Mouse (Mus musculus) left cerebral cortex, adult 11 months (tissue): Measurements from ENCODE around the gene Mak.

Experiments used
- DNase-seq: peaks from one replicate; pipeline ENCODE4 v3.0.0; 2022; ENCODE audit warnings: low spot score

The Mak gene

GRCm38 (mm10) chr13:41079421-41079780, at the start of gene Mak:
TSS of gene Mak (minus strand) at chr13:41079706.
- DNase-seq: peak; percentile 59

DNA sequence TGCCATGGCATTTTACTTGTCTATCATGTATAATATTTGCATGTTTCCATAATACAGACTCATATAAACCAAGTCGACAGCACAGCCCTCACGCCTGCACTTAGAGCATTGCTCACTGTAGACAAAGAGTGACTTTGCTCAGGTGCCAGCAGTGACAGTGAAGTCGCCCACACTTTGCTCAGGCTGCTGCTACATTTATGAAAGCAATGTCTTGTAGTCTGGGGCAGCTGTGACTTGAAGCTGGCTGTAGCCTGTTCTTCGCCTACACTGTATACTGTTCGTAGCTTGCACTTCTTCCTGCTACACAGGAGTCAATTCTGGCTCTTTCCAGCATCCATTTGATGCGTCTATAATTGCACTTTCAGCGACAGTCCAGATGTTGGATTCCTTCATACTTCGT, 49.6 kb upstream of the Mak start:
- peak; percentile 11 for DNase-seq

- DNase-seq: no peak
These were observed 48.8 kb upstream of the Mak start for GRCm38 (mm10) chr13:41128326-41128725.

- no peak for DNase-seq
These were observed 44.2 kb upstream of the Mak start for GRCm38 (mm10) chr13:41123666-41124225.

DNA sequence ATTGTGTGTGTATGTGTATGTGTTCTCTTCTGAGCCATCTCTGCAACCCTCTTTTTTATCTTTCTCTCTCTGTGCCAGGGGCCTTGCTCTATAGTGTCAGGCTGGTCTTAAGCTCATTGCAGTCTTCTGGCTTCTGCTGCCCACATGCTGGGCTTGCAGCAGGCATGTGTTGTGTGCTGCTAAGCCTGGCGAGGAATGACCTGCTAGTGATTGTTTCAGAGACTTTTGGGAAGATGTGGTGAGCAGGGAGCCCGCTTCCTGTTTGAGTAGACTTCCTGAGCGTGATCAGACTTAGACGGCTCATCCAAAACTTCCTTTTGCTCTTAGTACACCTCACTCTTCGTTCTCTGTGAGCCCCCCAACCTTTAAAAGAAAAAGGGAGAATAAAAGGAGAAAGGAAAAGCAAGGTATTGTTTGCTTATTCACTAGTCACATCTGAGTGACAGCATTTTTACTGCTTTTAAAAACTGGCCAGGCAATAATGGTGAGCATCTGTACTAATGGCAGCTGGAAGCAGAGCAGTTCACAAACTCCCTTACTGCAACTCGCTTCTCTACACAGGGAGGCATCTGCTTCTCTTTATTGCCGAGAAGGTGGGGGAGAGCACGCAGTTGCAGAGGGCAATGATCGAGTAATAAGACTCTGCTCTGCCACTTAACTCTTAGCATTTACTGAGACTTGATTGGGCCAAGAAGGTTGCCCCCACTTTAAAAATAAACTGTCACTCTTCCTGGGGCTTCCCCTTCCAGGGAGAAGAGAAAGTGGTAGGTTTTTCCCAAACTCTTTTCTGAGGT, 39.8 kb upstream of the Mak start:
- DNase-seq: no peak

- DNase-seq: no peak
These were observed 34.4 kb upstream of the Mak start, which contains the start of gene Sycp2l for GRCm38 (mm10) chr13:41113940-41114339. TSS of gene Sycp2l (plus strand) at chr13:41114307.

- no peak for DNase-seq
These were observed 31.4 kb upstream of the Mak start, which contains the start of gene Gcm2 for GRCm38 (mm10) chr13:41110935-41111334. TSS of gene Gcm2 (minus strand) at chr13:41111035.

GRCm38 (mm10) chr13:41105541-41105940, 26.0 kb upstream of the Mak start:
- no peak for DNase-seq

GRCm38 (mm10) chr13:41103841-41104525, 24.5 kb upstream of the Mak start:
- no peak for DNase-seq

DNA sequence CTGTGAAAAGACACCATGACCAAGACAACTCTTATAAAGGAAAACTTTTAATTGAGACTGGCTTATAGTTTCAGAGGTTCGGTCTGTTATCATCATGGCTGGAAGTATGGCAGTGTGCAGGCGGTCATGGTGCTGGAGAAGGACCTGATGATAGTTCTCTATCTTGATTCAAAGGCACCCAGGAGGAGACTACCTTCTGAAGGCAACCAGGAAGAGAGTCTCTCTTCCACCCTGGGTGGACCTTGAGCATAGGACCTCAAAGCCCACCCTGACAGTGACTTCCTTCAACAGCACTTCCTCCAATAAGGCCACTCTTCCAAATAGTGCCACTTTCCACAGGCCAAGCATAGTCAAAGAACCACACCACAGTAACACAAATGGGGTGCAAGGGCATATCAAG, 20.5 kb upstream of the Mak start:
- DNase-seq: no peak

- no peak for DNase-seq
These were observed 18.8 kb upstream of the Mak start for GRCm38 (mm10) chr13:41098325-41098724.

DNA sequence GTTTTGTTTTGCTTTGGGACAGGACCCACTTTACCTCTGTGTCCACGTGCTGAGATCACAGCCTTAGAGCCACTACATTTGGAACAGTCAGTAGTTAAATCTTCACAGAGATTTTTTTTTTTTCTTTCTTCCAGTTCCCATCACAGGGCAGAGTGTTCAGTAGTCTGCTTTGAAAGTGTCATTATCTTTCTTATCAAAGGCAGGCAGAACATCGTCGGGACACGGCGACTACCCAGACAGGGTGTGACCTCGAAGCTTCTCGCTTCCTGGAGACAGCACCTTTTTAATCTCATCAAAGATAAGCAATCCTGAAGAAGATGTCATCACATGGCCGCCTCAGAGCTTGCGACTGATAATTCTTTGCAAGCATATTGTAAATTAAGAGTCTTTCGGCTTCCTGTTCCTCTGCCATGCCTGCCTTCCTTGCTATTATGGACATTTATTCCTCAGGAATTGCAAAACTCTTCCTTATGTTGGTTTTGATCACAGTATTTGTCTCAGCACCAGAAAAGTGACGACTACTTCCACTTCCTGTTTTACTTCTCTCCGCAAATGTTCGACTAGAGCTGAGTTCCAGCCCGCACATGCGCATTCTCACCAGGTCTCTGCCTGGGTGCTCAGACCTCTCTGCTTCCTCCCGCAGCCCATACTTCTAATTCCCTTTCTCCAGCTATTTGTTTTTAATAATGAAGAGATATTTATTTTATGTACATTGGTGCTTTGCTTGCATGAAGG, 18.0 kb upstream of the Mak start:
- DNase-seq: no peak

GRCm38 (mm10) chr13:41094160-41094559, 14.7 kb upstream of the Mak start:
- no peak for DNase-seq

- no peak for DNase-seq
These were observed 11.8 kb upstream of the Mak start for GRCm38 (mm10) chr13:41091271-41091670.

GRCm38 (mm10) chr13:41088746-41089145, 9.2 kb upstream of the Mak start:
- DNase-seq: no peak

- no peak for DNase-seq
These were observed 5.6 kb upstream of the Mak start for GRCm38 (mm10) chr13:41085140-41085539.

DNA sequence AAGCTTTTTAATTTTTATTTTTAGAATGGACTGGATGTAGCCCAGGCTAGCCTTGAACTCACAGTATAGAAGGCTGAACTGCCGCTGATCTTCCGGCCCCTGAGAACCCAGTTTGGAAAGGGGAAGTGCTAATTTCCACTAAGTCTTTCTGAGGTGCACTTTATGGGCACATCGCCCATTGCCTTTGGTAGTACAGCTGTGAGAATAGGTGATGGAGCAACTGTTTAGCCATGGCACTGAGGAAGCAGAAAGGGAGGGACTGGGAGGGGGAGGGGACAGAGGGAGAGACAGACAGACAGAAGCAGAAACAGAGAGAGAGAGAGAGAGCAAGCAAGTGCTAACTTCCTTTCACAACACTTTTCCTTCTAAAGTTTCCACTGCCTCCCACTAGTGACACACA, 5.0 kb upstream of the Mak start:
- no peak for DNase-seq

GRCm38 (mm10) chr13:41080700-41081099, 1.2 kb upstream of the Mak start:
- no peak for DNase-seq

DNA sequence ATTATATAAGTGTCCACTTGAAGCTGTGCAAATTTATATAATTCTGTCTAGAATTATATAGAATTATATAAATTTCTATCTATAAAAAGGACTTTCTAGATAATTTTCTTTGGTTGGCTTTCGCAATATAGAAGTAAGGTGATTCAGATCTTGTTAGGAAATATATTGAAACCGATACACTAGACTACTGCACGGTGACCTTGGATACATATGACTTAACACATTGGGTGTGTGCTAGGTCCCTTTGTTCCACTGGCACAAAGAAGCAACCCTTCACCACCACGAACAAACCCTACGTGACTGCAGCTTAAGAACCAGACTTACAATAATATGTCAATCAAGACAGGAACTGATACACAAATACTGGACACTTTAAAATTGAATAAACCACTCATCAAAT, 353 bp upstream of the Mak start:
- DNase-seq: no peak

DNA sequence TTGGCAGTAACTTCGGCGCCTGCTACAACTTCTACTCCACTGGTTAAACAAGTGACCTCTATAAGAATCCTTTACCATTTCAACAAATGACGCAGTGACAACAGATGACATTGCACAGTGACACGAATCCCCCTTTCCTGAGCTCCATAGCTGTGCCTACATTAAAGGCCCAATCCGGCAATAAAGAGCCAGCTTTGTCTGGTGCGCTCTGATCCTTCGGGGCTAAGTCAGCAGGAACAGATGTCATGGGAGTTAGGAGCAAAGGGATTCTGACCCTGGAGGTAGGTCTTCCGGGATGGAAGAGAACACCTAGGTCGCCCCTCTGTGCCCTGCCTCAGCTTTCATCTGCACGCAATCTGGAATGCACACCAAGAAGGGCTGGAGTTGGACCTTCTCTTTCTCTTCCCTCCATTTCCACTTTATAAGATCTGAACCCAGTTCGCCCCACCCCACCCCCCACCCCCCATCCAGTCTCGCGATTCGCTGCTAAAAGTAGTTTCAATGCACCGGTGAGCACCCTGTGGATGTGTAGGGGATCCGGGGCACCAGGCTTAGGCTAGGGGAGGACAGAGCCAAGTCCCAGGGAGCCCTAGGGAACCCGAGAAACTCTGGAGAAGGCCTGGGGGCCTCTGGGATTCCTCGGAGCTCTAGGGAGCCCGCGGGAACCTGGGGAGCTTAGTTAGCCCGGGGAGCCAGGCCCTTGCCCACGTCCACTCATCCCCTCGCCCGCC, 651 bp downstream of the Mak start:
- DNase-seq: no peak

- no peak for DNase-seq
These were observed 1.6 kb downstream of the Mak start for GRCm38 (mm10) chr13:41077921-41078320.

DNA sequence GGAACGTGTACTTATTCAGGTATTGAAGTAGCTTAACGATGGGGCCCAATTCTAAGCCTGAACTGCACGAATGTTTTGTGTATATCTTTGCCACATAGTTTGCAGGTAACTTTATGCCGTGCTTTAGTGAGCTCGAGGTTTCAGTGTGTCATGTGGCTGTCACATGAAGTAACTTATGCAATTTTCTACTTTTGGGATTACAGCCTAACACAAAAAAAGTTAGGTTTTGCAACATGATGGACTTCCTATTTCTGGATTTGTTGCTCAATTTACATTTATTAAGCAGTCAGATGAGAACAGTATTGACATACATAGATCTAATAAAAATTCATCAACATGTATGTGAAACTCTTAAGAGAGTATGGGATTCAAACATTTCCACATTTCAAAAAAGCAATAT, 5.7 kb downstream of the Mak start:
- no peak for DNase-seq
